Mouse (Mus musculus): ENCODE results near the gene Krt12.

GRCm38 (mm10) chr11:99413247-99413646, 8.8 kb downstream of the Krt12 start:
- TF ChIP-seq POLR2A (IDR thresholded peaks at IDR 0.05; ENCODE audit: insufficient read depth, low read length) (no peak), CTCF (IDR thresholded peaks at IDR 0.05; ENCODE audit: low read depth, low read length) (no peak)
